Mouse (Mus musculus): ENCODE measurements around the gene Mid1.
"Not testable (repeated sequence)": the region's sequence is repeated elsewhere in the genome, so short reads cannot be mapped to it uniquely, and the experiment has no call there.

Gene Mid1

GRCm38 (mm10) chrX:169973806-169974205 lies 288.8 kb downstream of the Mid1 start:
- DNase-seq, result peak; percentile 7

- peak; percentile 31 for DNase-seq
Measured at GRCm38 (mm10) chrX:169974456-169974855, 289.5 kb downstream of the Mid1 start.

- DNase-seq, result peak; percentile 19
Measured at GRCm38 (mm10) chrX:169974974-169975373, 290.0 kb downstream of the Mid1 start.

- peak; percentile 24 for DNase-seq
Measured at GRCm38 (mm10) chrX:169975681-169976131, 290.7 kb downstream of the Mid1 start.

- not testable (repeated sequence) for DNase-seq
Measured at GRCm38 (mm10) chrX:169976340-169976739, 291.3 kb downstream of the Mid1 start.

- peak; percentile 19 for DNase-seq
Measured at GRCm38 (mm10) chrX:169977856-169978435, 292.9 kb downstream of the Mid1 start.

GRCm38 (mm10) chrX:169978436-169979381 lies 293.7 kb downstream of the Mid1 start:
- DNase-seq, result peak; percentile 87

GRCm38 (mm10) chrX:169979461-169980202 lies 294.6 kb downstream of the Mid1 start:
- DNase-seq, result peak; percentile 31

GRCm38 (mm10) chrX:169980203-169980556 lies 295.2 kb downstream of the Mid1 start:
- not testable (repeated sequence) for DNase-seq

GRCm38 (mm10) chrX:169980809-169981289 lies 295.9 kb downstream of the Mid1 start:
- DNase-seq, result peak; percentile 48

GRCm38 (mm10) chrX:169981761-169982181 lies 296.8 kb downstream of the Mid1 start:
- peak; percentile 58 for DNase-seq

GRCm38 (mm10) chrX:169982606-169983400 lies 297.8 kb downstream of the Mid1 start:
- DNase-seq, result not testable (repeated sequence)

GRCm38 (mm10) chrX:169983401-169984165 lies 298.6 kb downstream of the Mid1 start:
- DNase-seq, result peak; percentile 38

GRCm38 (mm10) chrX:169984331-169984730 lies 299.3 kb downstream of the Mid1 start:
- not testable (repeated sequence) for DNase-seq

GRCm38 (mm10) chrX:169984853-169985252 lies 299.9 kb downstream of the Mid1 start:
- peak; percentile 46 for DNase-seq

GRCm38 (mm10) chrX:169985796-169986195 lies 300.8 kb downstream of the Mid1 start:
- peak; percentile 63 for DNase-seq

GRCm38 (mm10) chrX:169986519-169987367 lies 301.7 kb downstream of the Mid1 start:
- peak; percentile 89 for DNase-seq

- DNase-seq, result peak; percentile 77
Measured at GRCm38 (mm10) chrX:169987368-169987837, 302.4 kb downstream of the Mid1 start.

GRCm38 (mm10) chrX:169988571-169989218 lies 303.7 kb downstream of the Mid1 start:
- DNase-seq, result peak; percentile 66

GRCm38 (mm10) chrX:169989219-169989595 lies 304.2 kb downstream of the Mid1 start:
- not testable (repeated sequence) for DNase-seq

All from kidney, postnatal 10 days (tissue).